Mouse (Mus musculus) neural tube, embryonic 13.5 days (tissue): ENCODE data around the gene Kcnab1. TPM values are rescaled to one million over a fixed set of nuclear protein-coding genes. Genes with fewer than 3 reads are reported as not detected.

ENCODE experiments used
- ATAC-seq: fragments of 200-750 bp; cut with Nextera tagmentation; 2 replicates; pipeline ENCODE4 v1.8.0; 2017; ENCODE audit warnings: low read depth, mild to moderate bottlenecking, moderate TSS enrichment, moderate library complexity
- H3K27ac ChIP-seq: fragments of 300-500 bp; sonication (generic); replicated peaks from 2 replicates; pipeline ENCODE4 v1.5.1; 2015; ENCODE audit warnings: moderate library complexity, mild to moderate bottlenecking, inconsistent platforms
- H3K27me3 ChIP-seq: fragments of 300-500 bp; sonication (generic); 2 replicates; pipeline ENCODE4 v1.6.1; 2015; ENCODE audit warnings: mild to moderate bottlenecking, inconsistent platforms
- H3K36me3 ChIP-seq: fragments of 300-500 bp; sonication (generic); 2 replicates; pipeline ENCODE4 v1.6.1; 2015; ENCODE audit warnings: mild to moderate bottlenecking, inconsistent platforms
- H3K4me1 ChIP-seq: fragments of 300-500 bp; sonication (generic); replicated peaks from 2 replicates; pipeline ENCODE4 v1.6.1; 2015; ENCODE audit warnings: inconsistent platforms
- H3K4me2 ChIP-seq: fragments of 300-500 bp; sonication (generic); 2 replicates; pipeline ENCODE4 v1.6.1; 2015; ENCODE audit warnings: inconsistent platforms, mild to moderate bottlenecking, moderate library complexity
- H3K4me3 ChIP-seq: fragments of 300-500 bp; sonication (generic); 2 replicates; pipeline ENCODE4 v1.5.1; 2015; ENCODE audit warnings: mild to moderate bottlenecking, inconsistent platforms
- H3K9ac ChIP-seq: fragments of 300-500 bp; sonication (generic); 2 replicates; pipeline ENCODE4 v1.6.1; 2015; ENCODE audit warnings: moderate library complexity, mild to moderate bottlenecking, inconsistent platforms
- H3K9me3 ChIP-seq: fragments of 300-500 bp; sonication (generic); 2 replicates; pipeline ENCODE4 v1.6.1; 2016; ENCODE audit warnings: inconsistent platforms
- WGBS: fragments of 180-500 bp; shearing (Covaris S2); methylation state at CpG from one replicate; pipeline ENCODE4 v1.1.7; 2015; 5-methylcytosine and 5-hydroxymethylcytosine counted together
- polyA plus RNA-seq: library from polyadenylated mRNA; unstranded; fragments of >200 nt; fragmentation: Nextera tagmentation; extraction: Ambion mirVana; gene quantifications from 2 replicates; pipeline ENCODE4 v1.2.1, GENCODE M21; 2015

Kcnab1 gene
- polyA plus RNA-seq, 1 experiment from 2014 or later = 16.0 TPM

DNA sequence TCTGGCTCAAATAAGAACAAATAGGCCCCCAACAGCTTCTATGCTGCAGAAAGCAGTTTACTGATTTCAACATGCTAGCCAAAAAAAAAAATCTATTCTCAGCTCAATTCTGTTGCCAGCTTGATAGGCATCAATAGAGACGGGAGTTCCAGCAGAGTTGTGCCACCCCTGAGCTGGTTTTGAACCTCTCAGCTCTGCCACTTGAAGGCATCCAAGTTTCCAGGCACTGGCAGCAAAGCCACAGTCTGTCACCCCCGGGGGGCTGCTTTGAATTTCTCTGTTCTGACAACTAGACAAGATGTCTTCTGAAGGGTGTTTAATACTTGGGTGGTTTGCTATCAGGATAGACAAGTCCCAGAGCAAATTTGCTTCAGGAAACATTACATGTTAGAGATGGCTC lies 104.5 kb downstream of the Kcnab1 start:
- Histone ChIP-seq H3K4me1 (no peaks in the 10 kb centered on the region), H3K27me3 (no peaks in the 10 kb centered on the region), H3K4me2 (no peak overlapping the region), H3K27ac (no peak overlapping the region), H3K36me3 (no peaks in the 10 kb centered on the region), H3K9ac (no peak overlapping the region), H3K9me3 (no peaks in the 10 kb centered on the region), H3K4me3 (no peak overlapping the region)
- ATAC-seq = no peak
- 86% methylated on average over 2 of the region's 2 CpGs for WGBS

DNA sequence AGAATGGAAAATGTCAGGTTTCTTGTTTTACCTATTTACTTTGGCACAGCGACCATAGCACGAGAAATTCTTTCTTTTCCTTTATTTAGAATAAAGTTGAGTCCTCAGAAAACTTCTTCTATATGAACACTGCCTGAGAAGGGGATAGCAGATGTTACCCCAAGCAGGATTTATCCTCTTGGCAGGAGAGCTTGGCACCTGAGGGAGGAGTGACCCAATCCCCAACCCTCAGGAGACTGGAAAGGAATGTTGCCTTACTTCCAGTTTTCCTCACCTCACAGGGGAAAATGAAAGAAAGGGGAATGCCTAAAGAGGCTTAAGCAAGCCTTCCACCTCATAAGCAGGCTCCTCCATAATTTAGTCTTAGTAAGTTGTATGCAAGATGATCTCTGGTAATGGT lies 105.5 kb downstream of the Kcnab1 start:
- H3K9me3 ChIP-seq = no peaks in the 10 kb centered on the region
- no peak overlapping the region for H3K4me2 ChIP-seq
- no peak overlapping the region for H3K27ac ChIP-seq
- no peaks in the 10 kb centered on the region for H3K4me1 ChIP-seq
- no peak overlapping the region for H3K4me3 ChIP-seq
- H3K36me3 ChIP-seq = no peaks in the 10 kb centered on the region
- H3K9ac ChIP-seq = no peak overlapping the region
- WGBS = 89% methylated on average over 2 of the region's 2 CpGs
- ATAC-seq = no peak
- H3K27me3 ChIP-seq = no peaks in the 10 kb centered on the region

DNA sequence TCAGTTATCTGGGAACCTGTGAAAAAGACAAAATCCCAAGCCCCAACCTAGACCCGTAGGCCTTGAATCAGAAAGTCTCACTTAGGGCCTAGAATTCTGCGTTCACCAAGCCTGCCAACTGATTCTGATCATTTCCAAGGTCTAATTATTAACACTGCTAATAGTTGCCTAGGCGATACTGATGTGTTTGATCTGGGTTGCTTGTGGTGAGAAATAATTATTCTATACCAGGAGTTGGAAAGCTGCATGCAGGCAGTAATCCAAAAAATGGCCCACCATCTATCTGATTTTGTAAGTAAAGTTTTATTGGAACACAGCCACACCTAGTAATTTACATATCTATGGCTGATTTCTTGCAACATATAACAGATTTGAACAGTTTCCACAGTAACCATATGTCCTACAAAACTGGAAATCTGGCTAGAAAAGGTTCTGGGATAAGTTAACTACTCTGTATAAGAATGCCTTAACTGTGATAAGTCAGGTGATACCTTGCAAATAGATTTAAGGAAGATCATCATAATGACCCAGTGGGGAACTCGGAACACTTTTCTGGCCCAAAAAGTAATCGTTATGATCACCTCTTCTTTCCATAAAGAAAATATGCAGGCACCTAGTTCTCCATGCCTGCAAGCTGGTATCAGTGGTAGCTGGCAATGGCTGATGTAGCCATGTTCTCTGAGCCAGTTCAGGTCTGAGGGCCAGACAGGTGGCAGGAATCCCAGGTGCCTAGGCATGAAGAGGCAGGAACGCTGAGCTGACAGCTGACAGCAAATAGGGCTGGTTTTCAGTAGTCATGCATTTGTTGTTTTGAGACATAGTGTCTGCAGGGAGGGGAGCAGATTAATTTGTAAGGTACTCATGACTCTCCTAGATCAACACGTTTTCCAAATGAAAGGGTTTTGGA lies 108.7 kb downstream of the Kcnab1 start:
- 90% methylated on average over 7 of the region's 7 CpGs for WGBS
- no peaks in the 10 kb centered on the region for H3K9me3 ChIP-seq
- no peak overlapping the region for H3K27ac ChIP-seq
- no peaks in the 10 kb centered on the region for H3K4me1 ChIP-seq
- H3K4me3 ChIP-seq = no peak overlapping the region
- no peaks in the 10 kb centered on the region for H3K36me3 ChIP-seq
- ATAC-seq = no peak
- H3K9ac ChIP-seq = no peak overlapping the region
- H3K4me2 ChIP-seq = no peak overlapping the region
- no peaks in the 10 kb centered on the region for H3K27me3 ChIP-seq

DNA sequence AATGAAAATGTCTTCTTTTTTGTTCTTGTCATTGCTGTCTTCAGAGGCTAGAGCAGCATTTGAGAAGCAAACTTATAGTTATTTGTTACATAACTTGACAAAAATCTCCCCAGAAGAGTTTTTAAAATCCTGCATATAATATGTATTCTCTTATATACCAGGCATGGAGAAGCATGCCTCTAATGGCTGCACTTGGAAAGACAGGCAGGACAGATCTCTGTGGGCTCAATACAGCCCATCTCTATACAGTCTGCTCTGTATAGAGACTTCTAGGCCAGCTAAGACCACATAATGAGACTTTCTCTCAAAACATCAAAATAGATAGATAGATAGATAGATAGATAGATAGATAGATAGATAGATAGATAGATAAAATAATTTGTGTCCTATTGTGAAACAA lies 111.1 kb downstream of the Kcnab1 start:
- Histone ChIP-seq H3K27ac (no peak overlapping the region), H3K27me3 (no peaks in the 10 kb centered on the region)
- ATAC-seq = no peak

DNA sequence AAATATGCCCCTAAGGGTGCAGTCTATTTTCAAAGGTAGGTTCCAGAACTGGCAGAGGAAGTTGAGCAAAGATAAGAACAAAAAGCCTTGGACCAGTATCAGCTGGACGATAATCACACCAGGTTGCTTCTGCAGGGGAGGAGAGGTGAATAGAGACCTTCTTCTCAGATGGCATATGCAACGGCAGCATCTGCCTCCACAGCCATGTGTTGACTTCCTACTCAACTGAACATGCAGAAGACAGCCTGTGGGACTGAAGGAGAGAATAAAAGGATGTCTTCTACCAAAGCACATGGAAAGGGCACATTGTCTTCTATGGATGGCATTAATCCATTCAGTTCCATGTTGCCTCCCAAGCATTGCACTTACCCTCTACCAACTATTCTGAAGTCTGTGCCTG lies 114.5 kb downstream of the Kcnab1 start:
- no peak for ATAC-seq
- H3K27me3 ChIP-seq = no peaks in the 10 kb centered on the region
- no peaks in the 10 kb centered on the region for H3K9me3 ChIP-seq
- WGBS = 96% methylated on average over 2 of the region's 2 CpGs
- no peaks in the 10 kb centered on the region for H3K36me3 ChIP-seq
- no peak overlapping the region for H3K27ac ChIP-seq
- no peaks in the 10 kb centered on the region for H3K4me1 ChIP-seq
- H3K4me2 ChIP-seq = no peak overlapping the region
- no peak overlapping the region for H3K9ac ChIP-seq
- H3K4me3 ChIP-seq = no peak overlapping the region

More for the DNA sequence above, 111.1 kb downstream of the Kcnab1 start:
- Histone ChIP-seq H3K4me2 (no peak overlapping the region), H3K9me3 (no peaks in the 10 kb centered on the region), H3K36me3 (no peaks in the 10 kb centered on the region), H3K9ac (no peak overlapping the region), H3K4me1 (no peaks in the 10 kb centered on the region), H3K4me3 (no peak overlapping the region)

DNA sequence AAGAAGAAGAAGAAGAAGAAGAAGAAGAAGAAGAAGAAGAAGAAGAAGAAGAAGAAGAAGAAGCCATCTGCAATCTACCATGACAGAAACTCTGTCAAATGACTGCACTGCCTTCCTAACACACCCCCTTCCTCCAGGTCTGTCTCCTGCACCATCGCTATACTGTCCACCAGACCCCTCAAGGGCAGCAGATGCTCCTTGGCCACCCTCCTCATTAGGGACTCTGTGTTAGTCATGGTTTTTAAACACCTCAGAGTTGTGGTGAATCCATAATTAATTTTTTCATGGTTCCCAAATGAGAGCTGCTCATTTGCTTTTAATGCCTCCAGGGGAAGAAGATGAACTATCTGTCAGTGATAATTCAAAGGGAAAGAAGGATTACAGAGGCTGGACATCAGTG lies 121.8 kb downstream of the Kcnab1 start:
- no peaks in the 10 kb centered on the region for H3K4me1 ChIP-seq
- H3K9me3 ChIP-seq = peaks cover 8% of the 10 kb centered on the region
- ATAC-seq = 0 out of 2 replicates have a peak, but pooled peaks have one; percentile 50
- no peak overlapping the region for H3K27ac ChIP-seq
- WGBS = 55% methylated on average over 1 of the region's 1 CpGs
- H3K4me3 ChIP-seq = no peak overlapping the region
- H3K4me2 ChIP-seq = no peak overlapping the region
- H3K27me3 ChIP-seq = no peaks in the 10 kb centered on the region
- no peaks in the 10 kb centered on the region for H3K36me3 ChIP-seq
- no peak overlapping the region for H3K9ac ChIP-seq

DNA sequence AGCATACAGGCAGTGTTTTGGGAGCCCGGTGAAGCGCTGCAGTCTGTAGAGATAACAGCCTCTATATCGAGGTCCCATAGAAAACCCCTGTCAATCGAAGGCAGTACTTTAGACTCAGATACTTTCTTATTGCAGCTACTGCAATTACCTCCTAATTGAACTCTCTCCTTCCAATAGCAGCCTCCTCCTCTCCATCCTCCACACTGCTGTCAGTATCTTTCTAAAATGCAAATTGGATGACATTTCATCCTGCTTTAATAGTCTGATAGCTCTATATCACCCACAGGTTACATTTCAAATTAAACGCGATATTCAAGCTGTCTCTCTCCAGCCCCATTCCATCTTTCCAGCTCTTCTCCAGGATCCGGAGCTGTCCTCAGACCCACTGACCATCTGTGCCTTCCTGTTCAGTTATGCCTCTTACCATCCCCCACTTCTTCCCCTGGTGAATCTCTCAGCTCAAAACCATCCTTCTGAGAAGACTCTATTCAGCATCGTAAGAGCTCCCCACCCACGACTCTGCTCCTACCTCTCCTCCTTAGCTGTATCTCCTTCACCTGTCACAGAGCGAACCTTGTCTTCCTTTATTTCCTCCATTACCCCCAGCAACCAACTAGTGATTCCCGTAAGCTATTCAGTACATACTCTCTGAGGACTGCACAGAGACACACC lies 122.4 kb downstream of the Kcnab1 start:
- Histone ChIP-seq H3K4me1 (no peaks in the 10 kb centered on the region), H3K9me3 (peaks cover 14% of the 10 kb centered on the region), H3K9ac (no peak overlapping the region), H3K27ac (no peak overlapping the region; the same call in 1 of the 2 replicates), H3K36me3 (no peaks in the 10 kb centered on the region), H3K4me2 (no peak overlapping the region), H3K27me3 (no peaks in the 10 kb centered on the region), H3K4me3 (no peak overlapping the region)
- WGBS = 70% methylated on average over 11 of the region's 11 CpGs
- 0 out of 2 replicates have a peak, but pooled peaks have one; percentile 23 for ATAC-seq

DNA sequence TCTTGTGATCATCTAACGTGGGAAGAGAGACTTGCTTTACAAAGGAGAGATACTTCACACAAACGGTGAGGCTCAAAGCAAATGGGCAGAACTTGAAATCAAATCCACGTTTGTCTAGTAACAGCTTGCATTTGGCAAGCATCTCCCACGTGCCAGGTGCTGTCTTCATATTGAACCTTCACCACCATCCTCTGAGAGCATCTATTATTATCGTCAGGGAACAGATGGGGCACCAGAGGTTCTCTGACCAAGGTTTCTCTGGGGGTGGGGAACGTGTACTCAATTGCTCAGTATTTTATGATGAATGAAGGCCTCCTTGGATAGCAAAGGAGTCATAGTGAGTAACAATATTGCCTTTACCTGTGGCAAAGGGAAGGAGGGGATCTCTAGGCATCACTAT lies 139.8 kb downstream of the Kcnab1 start:
- Histone ChIP-seq H3K4me3 (no peak overlapping the region), H3K36me3 (no peaks in the 10 kb centered on the region), H3K9ac (no peak overlapping the region), H3K27ac (no peak overlapping the region), H3K27me3 (no peaks in the 10 kb centered on the region), H3K4me2 (no peak overlapping the region), H3K4me1 (no peaks in the 10 kb centered on the region), H3K9me3 (no peaks in the 10 kb centered on the region)
- WGBS = 65% methylated on average over 6 of the region's 6 CpGs
- ATAC-seq = no peak

DNA sequence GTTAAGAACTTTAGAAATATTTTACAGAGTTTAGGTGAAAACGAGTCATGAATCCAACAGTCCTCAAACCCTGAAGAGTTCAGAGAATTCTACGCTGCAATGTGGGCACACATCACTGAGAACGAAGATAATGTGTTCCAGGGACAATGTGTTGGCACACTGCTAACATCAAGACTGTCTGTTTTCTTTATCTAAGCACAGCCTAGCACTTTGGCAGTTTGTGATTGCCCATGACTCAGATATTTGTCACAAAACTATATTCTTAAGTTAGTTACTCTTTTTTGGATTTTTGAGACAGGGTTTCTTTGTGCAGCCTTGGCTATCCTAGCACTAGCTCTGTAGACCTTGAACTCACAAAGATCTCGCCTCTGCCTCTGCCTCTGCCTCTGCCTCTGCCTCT lies 151.3 kb downstream of the Kcnab1 start:
- Histone ChIP-seq H3K4me2 (no peak overlapping the region), H3K27ac (no peak overlapping the region)
- no peak for ATAC-seq

DNA sequence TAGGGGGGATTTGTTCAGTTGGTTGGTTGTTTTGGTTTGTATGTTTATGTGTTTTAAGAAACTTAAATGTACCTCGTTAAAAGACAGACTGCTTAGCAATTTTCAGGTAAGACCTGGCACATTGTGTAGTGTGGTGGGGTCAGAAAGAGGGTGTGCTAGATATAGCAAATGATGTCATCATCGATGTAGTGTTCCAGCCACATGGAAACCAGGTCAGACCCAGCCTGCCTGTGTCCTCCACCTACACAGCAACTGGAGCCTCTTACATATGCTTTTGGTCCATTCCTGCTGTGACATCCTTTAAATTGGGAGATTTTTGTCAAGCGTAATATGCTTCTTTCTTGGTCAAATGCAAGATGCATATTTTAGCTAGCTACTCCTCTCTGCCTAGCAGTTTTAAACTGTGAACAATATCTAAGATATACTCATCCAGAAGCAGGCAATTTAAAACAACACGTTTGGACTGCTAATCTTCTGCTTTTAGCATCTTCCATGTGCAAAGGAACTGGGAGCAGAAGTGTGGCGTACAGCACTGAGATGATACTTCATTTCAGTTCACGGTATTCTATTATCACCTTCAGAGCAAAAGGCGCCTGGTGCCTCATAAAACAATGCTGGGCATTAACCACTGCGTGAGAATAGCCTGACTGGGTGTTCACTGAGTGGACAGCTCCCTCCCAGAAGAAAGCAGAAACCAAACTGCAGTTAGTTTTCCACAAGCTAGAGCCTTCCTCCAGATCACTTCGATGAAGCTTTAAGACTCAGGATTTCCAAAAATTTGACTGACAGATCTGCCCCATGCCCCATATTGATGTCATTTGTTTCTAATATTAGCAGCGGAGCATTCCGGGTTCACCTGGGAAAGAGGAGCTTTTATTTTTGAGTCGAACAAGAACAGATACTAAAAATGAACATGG lies 153.6 kb downstream of the Kcnab1 start:
- no peak for ATAC-seq
- no peaks in the 10 kb centered on the region for H3K27me3 ChIP-seq
- 87% methylated on average over 12 of the region's 12 CpGs for WGBS

More for the DNA sequence above, 151.3 kb downstream of the Kcnab1 start:
- H3K9me3 ChIP-seq = no peaks in the 10 kb centered on the region
- no peak overlapping the region for H3K4me3 ChIP-seq
- no peaks in the 10 kb centered on the region for H3K4me1 ChIP-seq
- WGBS = 96% methylated on average over 4 of the region's 4 CpGs
- no peaks in the 10 kb centered on the region for H3K27me3 ChIP-seq
- H3K36me3 ChIP-seq = no peaks in the 10 kb centered on the region
- no peak overlapping the region for H3K9ac ChIP-seq

DNA sequence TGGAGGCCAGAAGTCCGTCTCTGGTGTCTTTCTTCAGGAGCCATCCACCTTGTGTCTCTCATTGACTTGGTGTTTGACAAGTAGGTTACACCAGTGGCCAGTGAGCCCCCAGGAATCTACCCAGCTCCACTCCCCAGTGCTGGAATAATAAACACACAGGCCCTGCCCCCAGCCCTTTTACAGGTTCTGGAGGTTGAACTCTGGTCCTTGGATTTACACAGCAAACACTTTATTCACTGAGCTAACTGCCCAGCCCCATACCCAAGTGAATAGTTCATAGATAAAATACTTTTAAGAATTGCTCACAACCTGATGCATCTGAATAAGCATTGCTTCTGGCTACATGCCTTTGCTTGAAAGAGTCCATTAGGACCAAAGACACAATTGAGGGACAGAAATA lies 164.1 kb downstream of the Kcnab1 start:
- Histone ChIP-seq H3K4me2 (no peak overlapping the region), H3K4me3 (no peak overlapping the region), H3K4me1 (no peaks in the 10 kb centered on the region), H3K9me3 (no peaks in the 10 kb centered on the region), H3K36me3 (no peaks in the 10 kb centered on the region), H3K9ac (no peak overlapping the region), H3K27me3 (no peaks in the 10 kb centered on the region), H3K27ac (no peak overlapping the region)
- WGBS = 74% methylated on average over 1 of the region's 1 CpGs
- no peak for ATAC-seq

More for the DNA sequence above, 153.6 kb downstream of the Kcnab1 start:
- H3K4me1 ChIP-seq = no peaks in the 10 kb centered on the region
- no peak overlapping the region for H3K27ac ChIP-seq
- H3K9me3 ChIP-seq = no peaks in the 10 kb centered on the region
- no peak overlapping the region for H3K4me3 ChIP-seq
- H3K36me3 ChIP-seq = no peaks in the 10 kb centered on the region
- no peak overlapping the region for H3K9ac ChIP-seq
- no peak overlapping the region for H3K4me2 ChIP-seq

DNA sequence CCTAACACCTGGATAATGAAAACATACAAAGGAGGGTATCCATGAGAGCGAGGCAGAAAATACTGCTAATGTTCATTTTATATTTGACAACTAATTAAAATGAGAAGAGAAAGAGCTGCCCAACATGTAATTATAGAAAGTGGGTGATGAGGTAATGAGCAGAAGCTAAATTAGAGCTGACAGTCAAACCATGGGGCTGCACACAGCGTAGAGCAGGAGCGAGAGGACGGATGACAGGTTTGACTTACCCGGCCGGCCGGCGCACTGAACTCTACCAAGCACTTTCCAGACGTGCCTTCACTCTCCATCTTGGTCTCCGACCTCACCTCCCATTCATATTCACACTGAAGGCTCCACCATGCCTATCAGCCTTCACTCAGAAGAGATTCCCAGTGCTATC lies 168.6 kb downstream of the Kcnab1 start:
- H3K9ac ChIP-seq = no peak overlapping the region
- no peaks in the 10 kb centered on the region for H3K4me1 ChIP-seq
- H3K36me3 ChIP-seq = no peaks in the 10 kb centered on the region
- H3K27ac ChIP-seq = no peak overlapping the region
- no peaks in the 10 kb centered on the region for H3K27me3 ChIP-seq
- 91% methylated on average over 10 of the region's 10 CpGs for WGBS
- 0 out of 2 replicates have a peak, but pooled peaks cover 1% of the 10 kb centered on the region for H3K9me3 ChIP-seq
- ATAC-seq = no peak
- no peak overlapping the region for H3K4me2 ChIP-seq
- no peak overlapping the region for H3K4me3 ChIP-seq
